Mouse (Mus musculus): ENCODE measurements around the gene Ddi2. TPM values are rescaled to one million over a fixed set of nuclear protein-coding genes. Genes with fewer than 3 reads are reported as not detected.
A peak's percentile ranks its signal among the peaks of the same experiment; 100 is the strongest.

The Ddi2 gene
- polyA plus RNA-seq, 2 experiments = 18.5 to 22.1 TPM

- TF ChIP-seq POLR2A (IDR thresholded peaks at IDR 0.05; ENCODE audit: borderline replicate concordance, extremely low read depth, insufficient read depth, insufficient read length) = no peak
- Histone ChIP-seq H3K4me2 (replicated peaks; ENCODE audit: low read depth, low read length, severe bottlenecking) (peak overlapping the region; percentile 90), H3K9ac (ENCODE audit: low read depth, low read length, severe bottlenecking) (peak overlapping the region; percentile 91), H3K27ac (replicated peaks; ENCODE audit: low read depth, low read length) (peak overlapping the region; percentile 75), H3K27me3 (ENCODE audit: control insufficient read depth, insufficient read depth, low read length) (no peaks in the 10 kb centered on the region), H3K4me1 (ENCODE audit: control insufficient read depth, insufficient read depth, low read length) (peaks cover 8% of the 10 kb centered on the region), H3K9me3 (ENCODE audit: control insufficient read depth, low read length) (no peaks in the 10 kb centered on the region), H3K4me3 (replicated peaks; ENCODE audit: low read length) (peak overlapping the region; percentile 82), H3K36me3 (ENCODE audit: control insufficient read depth, insufficient read depth, low read length) (peaks cover 19% of the 10 kb centered on the region)
- 4% methylated on average over 39 of the region's 47 CpGs for WGBS
- ATAC-seq (ENCODE audit: low FRiP score, low read depth) (peak; percentile 17; the same call in 1 of the 2 replicates), DNase-seq (ENCODE audit: low spot score) (no peak)
Measured at GRCm38 (mm10) chr4:141663122-141663931, 59.9 kb downstream of the Ddi2 start.

DNA sequence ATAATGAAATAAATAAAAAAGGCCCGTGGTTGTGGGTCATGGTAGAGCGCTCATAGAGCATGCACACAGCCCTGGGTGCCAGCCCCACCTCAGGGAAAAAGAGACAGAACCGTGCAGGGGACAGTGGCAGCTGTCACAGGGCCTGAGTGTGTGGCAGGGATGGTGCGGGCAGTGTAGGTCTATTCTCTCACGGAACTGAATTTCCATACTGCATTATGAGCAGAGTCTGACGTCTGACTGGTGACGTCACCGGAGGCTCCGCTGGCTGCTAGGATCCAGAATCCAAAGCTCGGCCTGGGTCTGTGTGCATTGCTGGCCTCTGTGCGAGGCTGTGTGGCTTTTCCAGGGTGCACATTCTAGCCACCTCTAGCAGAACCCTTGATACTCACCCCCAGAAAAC, 62.3 kb downstream of the Ddi2 start:
- no peak overlapping the region for H3K4me3 ChIP-seq (replicated peaks; ENCODE audit: low read length)
- WGBS = 90% methylated on average over 11 of the region's 11 CpGs
- H3K36me3 ChIP-seq (ENCODE audit: control insufficient read depth, insufficient read depth, low read length) = peaks cover 34% of the 10 kb centered on the region
- no peak overlapping the region for H3K4me2 ChIP-seq (replicated peaks; ENCODE audit: low read depth, low read length, severe bottlenecking)
- no peak overlapping the region for H3K9ac ChIP-seq (ENCODE audit: low read depth, low read length, severe bottlenecking)
- TF ChIP-seq POLR2A (IDR thresholded peaks at IDR 0.05; ENCODE audit: borderline replicate concordance, extremely low read depth, insufficient read depth, insufficient read length) = no peak
- no peaks in the 10 kb centered on the region for H3K27me3 ChIP-seq (ENCODE audit: control insufficient read depth, insufficient read depth, low read length)
- no peak for DNase-seq (ENCODE audit: low spot score)
- no peak overlapping the region for H3K27ac ChIP-seq (replicated peaks; ENCODE audit: low read depth, low read length)
- ATAC-seq (ENCODE audit: low FRiP score, low read depth) = no peak
- H3K9me3 ChIP-seq (ENCODE audit: control insufficient read depth, low read length) = no peaks in the 10 kb centered on the region
- peaks cover 8% of the 10 kb centered on the region for H3K4me1 ChIP-seq (ENCODE audit: control insufficient read depth, insufficient read depth, low read length)

GRCm38 (mm10) chr4:141659739-141660138, 63.5 kb downstream of the Ddi2 start:
- ATAC-seq (ENCODE audit: low FRiP score, low read depth) (no peak), DNase-seq (ENCODE audit: low spot score) (no peak)
- H3K27ac ChIP-seq (replicated peaks; ENCODE audit: low read depth, low read length) = no peak overlapping the region
- 37% methylated on average over 4 of the region's 4 CpGs for WGBS
- H3K9ac ChIP-seq (ENCODE audit: low read depth, low read length, severe bottlenecking) = no peak overlapping the region
- H3K9me3 ChIP-seq (ENCODE audit: control insufficient read depth, low read length) = no peaks in the 10 kb centered on the region
- TF ChIP-seq POLR2A (IDR thresholded peaks at IDR 0.05; ENCODE audit: borderline replicate concordance, extremely low read depth, insufficient read depth, insufficient read length) = no peak
- no peaks in the 10 kb centered on the region for H3K27me3 ChIP-seq (ENCODE audit: control insufficient read depth, insufficient read depth, low read length)
- H3K4me3 ChIP-seq (replicated peaks; ENCODE audit: low read length) = no peak overlapping the region
- H3K36me3 ChIP-seq (ENCODE audit: control insufficient read depth, insufficient read depth, low read length) = peaks cover 37% of the 10 kb centered on the region
- H3K4me1 ChIP-seq (ENCODE audit: control insufficient read depth, insufficient read depth, low read length) = peaks cover 5% of the 10 kb centered on the region
- no peak overlapping the region for H3K4me2 ChIP-seq (replicated peaks; ENCODE audit: low read depth, low read length, severe bottlenecking)

DNA sequence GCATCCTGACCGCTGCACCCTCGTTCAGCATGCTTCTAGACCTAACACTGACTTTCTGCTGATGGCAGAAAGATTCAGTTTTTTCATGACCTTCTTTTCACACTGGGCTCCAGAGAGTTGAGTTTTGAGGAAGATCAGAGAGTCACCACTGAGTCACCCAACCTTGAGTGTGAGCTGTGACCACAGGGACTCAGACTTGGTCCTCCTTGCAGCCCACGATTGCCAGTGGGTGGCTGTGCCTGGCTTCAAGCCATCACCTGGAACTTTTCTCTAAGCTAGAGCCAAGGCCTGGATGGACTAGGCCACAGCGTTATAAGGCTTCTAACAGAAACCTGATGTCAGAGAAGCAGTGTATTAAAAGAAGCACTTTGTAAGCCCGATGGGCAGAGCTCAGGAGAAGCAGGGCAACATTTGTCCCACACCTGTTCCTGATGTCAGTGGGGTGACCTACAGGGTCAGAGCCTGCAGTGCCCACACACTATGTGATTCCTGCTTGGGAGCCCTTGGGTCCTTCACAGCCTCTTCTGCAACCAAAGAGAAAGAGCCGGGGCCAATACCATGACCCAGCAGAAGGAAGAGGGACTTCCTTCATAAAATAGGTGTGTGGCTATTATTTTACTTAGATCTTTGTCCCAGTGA, 64.3 kb downstream of the Ddi2 start:
- H3K4me3 ChIP-seq (replicated peaks; ENCODE audit: low read length) = no peak overlapping the region
- no peak overlapping the region for H3K9ac ChIP-seq (ENCODE audit: low read depth, low read length, severe bottlenecking)
- no peaks in the 10 kb centered on the region for H3K27me3 ChIP-seq (ENCODE audit: control insufficient read depth, insufficient read depth, low read length)
- WGBS = 83% methylated on average over 6 of the region's 6 CpGs
- DNase-seq (ENCODE audit: low spot score) (no peak), ATAC-seq (ENCODE audit: low FRiP score, low read depth) (no peak)
- H3K4me2 ChIP-seq (replicated peaks; ENCODE audit: low read depth, low read length, severe bottlenecking) = no peak overlapping the region
- peaks cover 41% of the 10 kb centered on the region for H3K36me3 ChIP-seq (ENCODE audit: control insufficient read depth, insufficient read depth, low read length)
- no peak for TF ChIP-seq POLR2A (IDR thresholded peaks at IDR 0.05; ENCODE audit: borderline replicate concordance, extremely low read depth, insufficient read depth, insufficient read length)
- H3K27ac ChIP-seq (replicated peaks; ENCODE audit: low read depth, low read length) = no peak overlapping the region
- no peaks in the 10 kb centered on the region for H3K9me3 ChIP-seq (ENCODE audit: control insufficient read depth, low read length)
- H3K4me1 ChIP-seq (ENCODE audit: control insufficient read depth, insufficient read depth, low read length) = no peaks in the 10 kb centered on the region

- WGBS = 89% methylated on average over 8 of the region's 8 CpGs
- no peak overlapping the region for H3K4me2 ChIP-seq (replicated peaks; ENCODE audit: low read depth, low read length, severe bottlenecking)
- H3K36me3 ChIP-seq (ENCODE audit: control insufficient read depth, insufficient read depth, low read length) = peaks cover 50% of the 10 kb centered on the region
Measured at GRCm38 (mm10) chr4:141656932-141657331, 66.3 kb downstream of the Ddi2 start.

More at GRCm38 (mm10) chr4:141656932-141657331, 66.3 kb downstream of the Ddi2 start:
- H3K4me3 ChIP-seq (replicated peaks; ENCODE audit: low read length) = no peak overlapping the region
- no peak for ATAC-seq (ENCODE audit: low FRiP score, low read depth)
- H3K9ac ChIP-seq (ENCODE audit: low read depth, low read length, severe bottlenecking) = no peak overlapping the region
- H3K27ac ChIP-seq (replicated peaks; ENCODE audit: low read depth, low read length) = no peak overlapping the region
- no peak for DNase-seq (ENCODE audit: low spot score)
- H3K9me3 ChIP-seq (ENCODE audit: control insufficient read depth, low read length) = no peaks in the 10 kb centered on the region
- H3K4me1 ChIP-seq (ENCODE audit: control insufficient read depth, insufficient read depth, low read length) = no peaks in the 10 kb centered on the region
- H3K27me3 ChIP-seq (ENCODE audit: control insufficient read depth, insufficient read depth, low read length) = no peaks in the 10 kb centered on the region
- TF ChIP-seq POLR2A (IDR thresholded peaks at IDR 0.05; ENCODE audit: borderline replicate concordance, extremely low read depth, insufficient read depth, insufficient read length) = no peak
